Mouse (Mus musculus) ES-E14 (cell line): Measurements from ENCODE around the gene Melk. TPM values are rescaled to one million over a fixed set of nuclear protein-coding genes. Genes with fewer than 3 reads are reported as not detected.
A peak's percentile ranks its signal among the peaks of the same experiment; 100 is the strongest.

ENCODE experiments used
- DNase-seq: peaks from one replicate; pipeline ENCODE4 v3.0.0-alpha.2; 2013; ENCODE audit warnings: low read depth, low spot score
- H3K27ac ChIP-seq: 2 replicates; pipeline ENCODE4 v1.5.1; 2012; ENCODE audit warnings: low read depth, mild to moderate bottlenecking, low read length, moderate library complexity, mixed read lengths; ENCODE audit not compliant: poor library complexity, insufficient read depth, severe bottlenecking
- H3K36me3 ChIP-seq: 2 replicates; pipeline ENCODE4 v1.6.1; 2012; ENCODE audit warnings: mild to moderate bottlenecking, low read length, moderate library complexity, mixed read lengths; ENCODE audit not compliant: control insufficient read depth, poor library complexity, insufficient read depth, severe bottlenecking
- H3K4me1 ChIP-seq, 2 experiments: fragments of 150-350 bp in 1 of 2; sonication (generic) in 1 of 2; 2 replicates each; pipeline ENCODE4 v1.6.1; 2012; ENCODE audit warnings: low read length in 2 of 2, mild to moderate bottlenecking in 1 of 2, mixed read lengths in 1 of 2; ENCODE audit not compliant: control insufficient read depth in 2 of 2, insufficient read depth in 2 of 2, poor library complexity in 1 of 2
- H3K4me3 ChIP-seq, 2 experiments: fragments of 150-350 bp in 1 of 2; sonication (generic) in 1 of 2; 2 replicates each; pipeline ENCODE4 v1.5.1; 2012; ENCODE audit warnings: low read length in 2 of 2, low read depth in 1 of 2, mild to moderate bottlenecking in 1 of 2, mixed read lengths in 1 of 2; ENCODE audit not compliant: insufficient read depth in 1 of 2, poor library complexity in 1 of 2, severe bottlenecking in 1 of 2
- H3K9ac ChIP-seq: 2 replicates; pipeline ENCODE4 v1.6.1; 2012; ENCODE audit warnings: low read depth, mild to moderate bottlenecking, low read length, mixed read lengths; ENCODE audit not compliant: poor library complexity, insufficient read depth, severe bottlenecking
- H3K9me3 ChIP-seq: fragments of 150-350 bp; sonication (generic); 2 replicates; pipeline ENCODE4 v1.6.1; 2012; ENCODE audit warnings: low read depth, mild to moderate bottlenecking, low read length; ENCODE audit not compliant: control insufficient read depth, insufficient read depth
- CHD2 ChIP-seq: IDR thresholded peaks from 2 replicates; pipeline ENCODE4 v1.6.1; 2014; ENCODE audit warnings: mild to moderate bottlenecking, low read depth, low read length, inconsistent platforms
- HCFC1 ChIP-seq: IDR thresholded peaks from 2 replicates; pipeline ENCODE4 v1.6.1; 2012; ENCODE audit warnings: low read length, inconsistent platforms, borderline replicate concordance; ENCODE audit not compliant: insufficient read depth
- MAFK ChIP-seq: IDR thresholded peaks from 2 replicates; pipeline ENCODE4 v1.6.1; 2014; ENCODE audit warnings: mild to moderate bottlenecking, low read depth, low read length, inconsistent platforms; ENCODE audit not compliant: insufficient read depth
- ZC3H11A ChIP-seq: IDR thresholded peaks from 2 replicates; pipeline ENCODE4 v1.6.1; 2012; ENCODE audit warnings: low read depth, mild to moderate bottlenecking, inconsistent platforms, low read length, borderline replicate concordance
- ZNF384 ChIP-seq: IDR thresholded peaks from 2 replicates; pipeline ENCODE4 v1.6.1; 2012; ENCODE audit warnings: low read depth, low read length, inconsistent platforms
- in situ Hi-C, 2 experiments: fragments of 600-800 bp; cut with MboI; formaldehyde crosslinking; loops; one replicate each; pipeline ENCODE4 v1.15.1; 2025; ENCODE audit warnings: low sequenced_read_pairs in 2 of 2, inconsistent platforms in 1 of 2; ENCODE audit not compliant: unreplicated experiment in 2 of 2
- total RNA-seq: library from RNA; depleted of rRNA; stranded (reverse); fragments of 300-350 nt; gene quantifications from 2 replicates; pipeline ENCODE4 v1.2.3, GENCODE M21; 2012

Gene Melk
- total RNA-seq, 1 experiment, result 34.4 TPM

DNA sequence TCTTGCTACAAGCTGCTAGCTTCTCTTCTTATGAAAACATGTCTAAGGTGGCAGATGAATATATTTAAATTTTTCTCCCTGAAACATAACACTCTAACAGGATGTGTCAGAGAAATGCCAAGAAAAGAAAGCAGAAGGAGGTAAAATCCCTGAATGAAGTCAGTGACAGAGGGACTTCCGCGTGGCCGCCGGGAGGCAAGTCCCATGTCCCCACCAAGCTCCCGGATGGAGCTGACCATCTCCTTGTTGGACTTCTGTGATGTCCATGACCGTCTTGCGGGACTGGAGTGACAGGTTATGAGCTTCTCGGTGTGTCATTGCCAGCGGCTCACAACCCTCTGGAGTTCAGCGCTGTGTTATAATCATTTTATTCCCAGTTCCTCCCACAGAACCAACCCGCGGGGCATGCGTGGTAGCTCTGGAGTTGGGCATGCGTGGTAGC is 31.3 kb upstream of the Melk start:
- no peak for DNase-seq
- Histone ChIP-seq H3K4me1 (no peaks in the 10 kb centered on the region), H3K9me3 (0 out of 2 replicates have a peak, but pooled peaks cover 2% of the 10 kb centered on the region), H3K4me3 (no peak overlapping the region), H3K9ac (no peak overlapping the region), H3K36me3 (no peaks in the 10 kb centered on the region), H3K27ac (no peak overlapping the region)
- in situ Hi-C loops, result no loop called here
- TF ChIP-seq MAFK (no peak), ZNF384 (no peak), CHD2 (no peak), ZC3H11A (no peak), HCFC1 (no peak)

GRCm38 (mm10) chr4:44271134-44271533 is 29.5 kb upstream of the Melk start:
- Histone ChIP-seq H3K4me1 (no peaks in the 10 kb centered on the region), H3K4me3 (no peak overlapping the region), H3K9me3 (no peaks in the 10 kb centered on the region), H3K9ac (no peak overlapping the region), H3K36me3 (no peaks in the 10 kb centered on the region), H3K27ac (no peak overlapping the region)
- TF ChIP-seq MAFK, result no peak
- no peak for TF ChIP-seq ZNF384
- TF ChIP-seq CHD2, result no peak
- TF ChIP-seq HCFC1, result no peak
- no peak for TF ChIP-seq ZC3H11A
- DNase-seq, result no peak
- in situ Hi-C loops, result no loop called here

- no peak overlapping the region for H3K27ac ChIP-seq
- H3K4me1 ChIP-seq, result no peaks in the 10 kb centered on the region
- H3K9me3 ChIP-seq, result no peaks in the 10 kb centered on the region
- no peak overlapping the region for H3K4me3 ChIP-seq
- TF ChIP-seq CHD2 (no peak), ZC3H11A (no peak), MAFK (no peak), HCFC1 (no peak), ZNF384 (no peak)
- no peak for DNase-seq
- H3K36me3 ChIP-seq, result no peaks in the 10 kb centered on the region
- H3K9ac ChIP-seq, result no peak overlapping the region
- in situ Hi-C loops, result loop anchor here in 1 of 2 experiments (10.0 kb wide), 1 partner anchor 107 kb away; no protein-coding TSS in a partner anchor
Observed at GRCm38 (mm10) chr4:44281597-44282265, 18.9 kb upstream of the Melk start.

DNA sequence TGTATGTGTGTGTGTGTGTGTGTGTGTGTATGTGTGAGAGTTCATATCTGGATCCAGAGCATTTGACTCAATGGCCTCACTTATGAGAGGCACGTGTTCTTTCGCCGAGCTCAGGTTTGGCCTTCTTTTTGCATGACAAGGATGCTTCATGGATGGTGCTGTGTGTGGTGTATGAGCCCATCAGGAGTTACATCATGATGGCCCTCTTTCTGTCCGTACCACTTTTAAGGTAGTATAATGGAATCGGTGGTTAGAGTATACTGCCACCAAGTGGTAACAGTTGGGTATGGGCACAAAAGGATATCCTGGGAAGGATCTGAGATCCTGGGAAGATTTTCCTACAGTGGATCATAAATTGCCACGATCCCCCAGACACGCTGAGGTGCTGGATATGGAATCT is 8.1 kb upstream of the Melk start:
- no peak overlapping the region for H3K27ac ChIP-seq
- no peak for TF ChIP-seq CHD2
- TF ChIP-seq ZC3H11A, result peak; percentile 31; the same call in 1 of the 2 replicates
- H3K9ac ChIP-seq, result no peak overlapping the region
- in situ Hi-C loops, result no loop called here
- H3K36me3 ChIP-seq, result no peaks in the 10 kb centered on the region
- H3K4me3 ChIP-seq, result no peak overlapping the region
- H3K4me1 ChIP-seq, result no peaks in the 10 kb centered on the region; a peak in 1 of 4 replicates
- DNase-seq, result peak; percentile 49
- no peaks in the 10 kb centered on the region for H3K9me3 ChIP-seq
